Comparison of ENCODE assay signal across 30 mouse cellular contexts in the genomic region with DNA sequence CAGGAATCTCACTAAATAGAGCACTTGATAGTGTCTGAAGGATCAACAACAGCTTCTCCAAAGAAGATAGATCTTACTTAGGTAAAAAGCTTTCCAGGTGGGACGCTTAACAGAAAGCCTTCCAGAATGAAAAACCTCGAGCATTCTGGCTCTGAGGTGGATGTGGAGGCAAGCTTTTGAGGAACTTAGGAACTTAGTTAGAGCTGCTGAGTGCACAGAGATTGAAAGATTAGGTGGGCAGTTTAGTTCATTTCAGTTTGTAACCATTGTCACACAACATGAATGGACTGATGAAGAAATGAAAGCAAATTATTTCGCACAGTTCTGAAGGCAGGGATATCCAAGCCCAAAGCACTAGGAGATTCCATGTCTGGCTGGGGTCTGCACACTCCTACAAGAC.
DNase-seq lines count a peak whose midpoint lies in the region; ATAC-seq lines count a peak whose summit lies in the region.
"Had no signal": no experiment of that assay in that cellular context is flagged by ENCODE, and none has a peak within 500 bp of the region (broad histone marks: within the 10 kb centered on the region; RNA-seq: fewer than 3 reads in every experiment).

No protein-coding gene starts in this region.

- no peaks in the 10 kb centered on the region for H3K9me3 ChIP-seq in heart, embryonic 11.5 days (replicated peaks; ENCODE audit: control insufficient read depth, low read length)
- H3K9me3 ChIP-seq: embryonic facial prominence, embryonic 13.5 days; embryonic facial prominence, embryonic 15.5 days; forebrain, embryonic 10.5 days; forebrain, embryonic 12.5 days; G1E had no signal

- no peak for ATAC-seq in heart, embryonic 11.5 days (replicated peaks; ENCODE audit: insufficient number of reproducible peaks, low FRiP score, low TSS enrichment)
- peak; percentile 68; the same call in 1 of the 2 replicates for ATAC-seq in common myeloid progenitor, adult 5-6 weeks (replicated peaks; ENCODE audit: low read depth, poor library complexity, severe bottlenecking)
- 0 out of 2 replicates have a peak, but pooled peaks have one; percentile 26 for ATAC-seq in megakaryocyte, adult 5-6 weeks (ENCODE audit: poor library complexity, severe bottlenecking)
- ATAC-seq in megakaryocyte-erythroid progenitor cell, adult 5-6 weeks (replicated peaks; ENCODE audit: low FRiP score, low TSS enrichment, poor library complexity, severe bottlenecking), result peak; percentile 47; the same call in 1 of the 2 replicates
- ATAC-seq: activated CD4-positive, CD25-positive, alpha-beta regulatory T cell, adult 4 months; CD4-positive, CD25-positive, alpha-beta regulatory T cell, adult 4 months; forebrain, embryonic 14.5 days; forebrain, embryonic 16.5 days; Patski had no signal

- no peaks in the 10 kb centered on the region for H3K36me3 ChIP-seq in heart, embryonic 11.5 days (ENCODE audit: control insufficient read depth, insufficient read depth, low read length)
- H3K36me3 ChIP-seq: embryonic facial prominence, embryonic 13.5 days; embryonic facial prominence, embryonic 15.5 days; forebrain, embryonic 10.5 days; forebrain, embryonic 12.5 days; G1E had no signal

- no peak overlapping the region for H3K27ac ChIP-seq in heart, embryonic 11.5 days (ENCODE audit: low read depth, low read length)
- H3K27ac ChIP-seq: embryonic facial prominence, embryonic 13.5 days; embryonic facial prominence, embryonic 15.5 days; forebrain, embryonic 10.5 days; forebrain, embryonic 12.5 days had no signal

- H3K4me3 ChIP-seq in heart, embryonic 11.5 days (ENCODE audit: low read depth, low read length), result no peak overlapping the region
- H3K4me3 ChIP-seq: embryonic facial prominence, embryonic 13.5 days; embryonic facial prominence, embryonic 15.5 days; erythroblast, embryonic 14.5 days; forebrain, embryonic 10.5 days; forebrain, embryonic 12.5 days had no signal

- peak; percentile 40 for DNase-seq in heart, adult 11 months
- DNase-seq in lung, postnatal 10 days, result no peak
- no peak for DNase-seq in layer of hippocampus, postnatal 36 days
- DNase-seq in kidney, adult 8-10 months, result no peak
- DNase-seq: adrenal gland, adult 8-10 months; adrenal gland, postnatal 14 days; adrenal gland, postnatal 36 days; B cell, adult 2 months; cerebellum, adult 11-12 months; cerebellum, adult 2 months; cerebellum, adult 9-10 months; cerebellum, postnatal 10 days; cerebellum, postnatal 25 days; embryo, embryonic 11 days had no signal

- H3K4me1 ChIP-seq in heart, embryonic 11.5 days (ENCODE audit: control insufficient read depth, insufficient read depth, low read length), result 0 out of 2 replicates have a peak, but pooled peaks cover 3% of the 10 kb centered on the region
- H3K4me1 ChIP-seq: embryonic facial prominence, embryonic 13.5 days; embryonic facial prominence, embryonic 15.5 days; forebrain, embryonic 12.5 days had no signal

- 68% methylated on average over 3 of the region's 3 CpGs for WGBS in heart, embryonic 11.5 days (ENCODE audit: insufficient replicate concordance)

- no peak overlapping the region for H3K9ac ChIP-seq in heart, embryonic 11.5 days (ENCODE audit: low read depth, low read length)
- H3K9ac ChIP-seq: embryonic facial prominence, embryonic 13.5 days; embryonic facial prominence, embryonic 15.5 days; forebrain, embryonic 12.5 days had no signal

- H3K4me2 ChIP-seq in heart, embryonic 11.5 days, result no peak overlapping the region
- H3K4me2 ChIP-seq: embryonic facial prominence, embryonic 13.5 days; embryonic facial prominence, embryonic 15.5 days; forebrain, embryonic 12.5 days had no signal

- H3K27me3 ChIP-seq in heart, embryonic 11.5 days (ENCODE audit: control insufficient read depth, insufficient read depth, low read length), result no peaks in the 10 kb centered on the region
- H3K27me3 ChIP-seq: CH12.LX; embryonic facial prominence, embryonic 15.5 days; forebrain, embryonic 12.5 days; Patski had no signal
